Mouse (Mus musculus) G1E (cell line): ENCODE measurements around the gene Prkcb.

Source experiments
- CTCF ChIP-seq: IDR thresholded peaks from 2 replicates; pipeline ENCODE4 v1.5.1; 2012; ENCODE audit warnings: low read depth, low read length, inconsistent platforms, mixed read lengths
- GATA1 ChIP-seq: IDR thresholded peaks from 2 replicates; pipeline ENCODE4 v1.6.1; 2012; ENCODE audit warnings: borderline replicate concordance, low read length, inconsistent platforms, mixed read lengths
- GATA2 ChIP-seq: IDR thresholded peaks from 2 replicates; pipeline ENCODE4 v1.6.1; 2012; ENCODE audit warnings: low read depth, low read length, inconsistent platforms, borderline replicate concordance
- TAL1 ChIP-seq: conservative IDR thresholded peaks from 2 replicates; pipeline ENCODE4 v1.6.1; 2012; ENCODE audit warnings: low read depth, low read length, inconsistent platforms, mixed read lengths

DNA sequence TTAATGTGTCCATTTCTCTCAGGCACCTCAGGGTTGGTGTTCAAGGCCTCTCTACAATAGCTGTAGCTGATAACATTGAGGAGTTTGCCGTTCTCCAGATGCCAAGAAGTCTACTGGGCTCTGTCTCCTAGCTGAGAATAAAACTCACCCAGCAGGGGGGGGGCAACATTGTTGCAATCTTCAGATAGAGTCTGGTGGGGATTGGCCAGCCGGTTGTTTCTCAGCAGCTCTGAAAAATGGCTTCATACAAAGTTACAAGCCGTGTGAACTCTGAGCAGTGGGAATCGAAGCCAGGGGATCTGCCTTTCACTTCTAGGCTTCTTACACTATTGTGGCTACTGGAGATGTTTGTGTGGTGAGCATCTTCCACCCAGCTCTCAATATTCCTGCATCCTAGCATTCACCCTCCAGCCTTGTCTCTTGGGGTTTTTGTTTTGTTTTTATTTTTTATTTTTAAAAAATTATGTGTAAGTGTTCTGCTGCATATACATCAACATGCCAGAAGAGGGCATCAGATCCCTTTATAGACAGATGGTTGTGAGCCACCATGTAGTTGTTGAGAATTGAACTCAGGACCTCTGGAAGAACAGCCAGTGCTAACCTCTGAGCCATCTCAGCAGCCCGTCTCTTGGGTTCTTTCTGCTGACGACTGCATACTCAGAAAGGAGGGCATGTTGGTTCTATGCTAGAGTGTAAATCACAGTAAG is 48.0 kb upstream of the Prkcb start:
- TF ChIP-seq GATA1 (no peak), CTCF (no peak), TAL1 (no peak), GATA2 (no peak)
